Mouse (Mus musculus) testis, adult 2 months (tissue): ENCODE results near the gene Ptger2.

Experiments used
- CTCF ChIP-seq: fragments of 200-500 bp; IDR thresholded peaks from 2 replicates; pipeline ENCODE4 v1.5.1; 2012; ENCODE audit warnings: low read depth, mild to moderate bottlenecking, inconsistent platforms, low read length, moderate library complexity; ENCODE audit not compliant: control insufficient read depth, insufficient read depth, insufficient replicate concordance
- POLR2A ChIP-seq: fragments of 200-500 bp; IDR thresholded peaks from 2 replicates; pipeline ENCODE4 v1.6.1; 2012; ENCODE audit warnings: low read depth, mild to moderate bottlenecking, inconsistent platforms, low read length, moderate library complexity; ENCODE audit not compliant: control insufficient read depth

DNA sequence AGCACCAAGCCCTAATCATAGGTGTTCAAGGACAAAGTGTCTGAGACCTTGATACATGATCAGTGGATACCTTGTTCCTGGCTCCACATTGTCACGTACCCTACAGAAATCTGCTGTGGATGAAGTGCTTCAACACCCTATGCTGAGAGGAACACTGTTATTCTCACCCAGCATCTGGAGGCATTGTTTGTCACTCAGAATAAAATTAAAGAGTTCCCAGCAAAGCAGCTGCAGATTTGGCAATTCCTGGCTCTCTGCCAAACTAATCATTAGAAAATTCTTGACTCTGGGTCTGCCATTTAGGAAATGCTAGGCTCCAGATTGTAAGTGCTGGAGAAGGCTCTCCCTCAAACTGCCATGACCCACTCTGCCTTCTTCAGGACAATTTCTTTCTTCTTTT is 27.2 kb upstream of the Ptger2 start:
- TF ChIP-seq CTCF (no peak), POLR2A (no peak)
